Mouse (Mus musculus): ENCODE results near the gene Fndc3b. TPM values are rescaled to one million over a fixed set of nuclear protein-coding genes. Genes with fewer than 3 reads are reported as not detected.

Gene Fndc3b
- polyA plus RNA-seq, 2 experiments: 4.2 to 5.5 TPM

DNA sequence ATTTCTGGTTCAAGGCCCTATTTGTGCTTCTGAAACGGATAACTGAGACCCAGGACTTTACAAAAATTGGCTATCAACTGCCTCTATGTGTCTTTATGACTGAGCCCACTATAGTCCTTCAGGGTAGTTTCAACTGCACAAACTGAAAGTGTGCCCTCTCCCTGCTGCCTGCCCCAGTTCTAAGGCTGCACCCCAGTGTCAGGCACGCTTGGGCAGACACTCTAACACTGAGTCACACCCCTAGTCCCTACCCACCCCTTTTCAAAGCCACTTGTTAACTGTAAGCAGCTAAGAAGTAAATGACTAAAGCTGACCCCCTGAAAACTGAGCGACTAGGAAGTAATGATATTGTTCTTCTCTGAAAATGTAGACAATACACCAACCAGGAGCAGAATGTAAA lies 176.9 kb downstream of the Fndc3b start:
- no peak for TF ChIP-seq EP300 (IDR thresholded peaks at IDR 0.05; ENCODE audit: low read depth)
- no peak for TF ChIP-seq CTCF (IDR thresholded peaks at IDR 0.05; ENCODE audit: low read depth)
- no peaks in the 10 kb centered on the region for H3K4me1 ChIP-seq (replicated peaks; ENCODE audit: control insufficient read depth in 2 of 2, insufficient read depth in 2 of 2, low read length in 1 of 2)
- H3K27ac ChIP-seq: no peak overlapping the region
- H3K9me3 ChIP-seq (ENCODE audit: control insufficient read depth, low read length): no peaks in the 10 kb centered on the region
- H3K9ac ChIP-seq (replicated peaks): no peak overlapping the region
- no peak overlapping the region for H3K4me2 ChIP-seq (ENCODE audit: low read depth)
- no peaks in the 10 kb centered on the region for H3K27me3 ChIP-seq (ENCODE audit: control insufficient read depth, insufficient read depth, low read length)
- no peaks in the 10 kb centered on the region for H3K36me3 ChIP-seq (replicated peaks; ENCODE audit: control insufficient read depth, insufficient read depth, low read depth)
- DNase-seq (ENCODE audit: low read depth in 3 of 3, low spot score in 3 of 3) (no peak), ATAC-seq (ENCODE audit: insufficient read depth) (no peak)
- WGBS (ENCODE audit: insufficient replicate concordance): 55% methylated on average over 3 of the region's 3 CpGs
- H3K4me3 ChIP-seq (ENCODE audit: insufficient read depth in 1 of 2, low read depth in 2 of 2, low read length in 2 of 2): no peak overlapping the region

DNA sequence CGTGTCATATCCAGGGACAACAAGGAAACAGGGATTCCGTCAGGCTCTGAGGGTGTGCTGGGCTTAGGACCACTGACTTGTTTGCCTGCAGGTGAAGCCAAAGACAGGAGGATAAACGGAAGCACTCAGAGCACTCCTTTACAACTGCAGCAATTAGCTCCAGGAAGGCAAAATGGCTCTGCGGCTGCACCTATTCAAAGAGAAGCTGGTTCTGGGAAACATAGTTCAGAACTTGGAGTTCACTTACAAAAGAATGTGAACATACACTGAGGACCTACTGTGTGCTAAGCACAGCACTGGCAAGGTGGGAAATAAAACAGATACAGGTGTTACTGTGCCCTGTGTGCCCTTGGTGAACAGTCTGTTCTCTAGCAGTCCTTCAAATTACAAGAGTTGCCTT lies 177.4 kb downstream of the Fndc3b start:
- DNase-seq (ENCODE audit: low read depth in 3 of 3, low spot score in 3 of 3) (no peak), ATAC-seq (ENCODE audit: insufficient read depth) (no peak)
- Histone ChIP-seq H3K4me3 (ENCODE audit: insufficient read depth in 1 of 2, low read depth in 2 of 2, low read length in 2 of 2) (no peak overlapping the region), H3K27ac (no peak overlapping the region), H3K4me2 (ENCODE audit: low read depth) (no peak overlapping the region), H3K4me1 (replicated peaks; ENCODE audit: control insufficient read depth in 2 of 2, insufficient read depth in 2 of 2, low read length in 1 of 2) (no peaks in the 10 kb centered on the region), H3K36me3 (replicated peaks; ENCODE audit: control insufficient read depth, insufficient read depth, low read depth) (no peaks in the 10 kb centered on the region), H3K9me3 (ENCODE audit: control insufficient read depth, low read length) (no peaks in the 10 kb centered on the region), H3K9ac (replicated peaks) (no peak overlapping the region), H3K27me3 (ENCODE audit: control insufficient read depth, insufficient read depth, low read length) (no peaks in the 10 kb centered on the region)
- WGBS (ENCODE audit: insufficient replicate concordance): 71% methylated on average over 4 of the region's 4 CpGs
- TF ChIP-seq CTCF (IDR thresholded peaks at IDR 0.05; ENCODE audit: low read depth) (no peak), EP300 (IDR thresholded peaks at IDR 0.05; ENCODE audit: low read depth) (no peak)

DNA sequence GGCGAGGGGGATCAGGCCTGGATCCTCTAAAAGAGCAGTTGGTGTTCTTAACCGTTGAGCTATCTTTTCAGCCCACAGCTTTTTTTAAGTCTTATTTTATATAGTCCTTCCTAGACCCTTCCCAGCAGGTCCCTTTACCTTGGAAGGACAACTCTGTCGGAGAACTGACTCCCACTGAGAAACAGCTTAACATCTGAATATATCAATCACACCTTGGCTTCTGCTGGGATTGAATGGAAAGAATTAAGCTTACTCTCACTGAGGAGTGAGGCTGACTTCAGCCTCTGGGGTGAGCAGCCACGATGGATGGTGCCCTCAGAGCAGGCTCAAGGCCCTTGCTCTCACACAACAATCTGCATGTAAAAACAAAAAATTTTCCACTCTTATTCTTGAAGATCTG lies 179.1 kb downstream of the Fndc3b start:
- Histone ChIP-seq H3K4me3 (ENCODE audit: insufficient read depth in 1 of 2, low read depth in 2 of 2, low read length in 2 of 2) (no peak overlapping the region), H3K9ac (replicated peaks) (no peak overlapping the region), H3K27ac (no peak overlapping the region), H3K4me1 (replicated peaks; ENCODE audit: control insufficient read depth in 2 of 2, insufficient read depth in 2 of 2, low read length in 1 of 2) (no peaks in the 10 kb centered on the region), H3K36me3 (replicated peaks; ENCODE audit: control insufficient read depth, insufficient read depth, low read depth) (no peaks in the 10 kb centered on the region), H3K4me2 (ENCODE audit: low read depth) (no peak overlapping the region), H3K27me3 (ENCODE audit: control insufficient read depth, insufficient read depth, low read length) (no peaks in the 10 kb centered on the region), H3K9me3 (ENCODE audit: control insufficient read depth, low read length) (no peaks in the 10 kb centered on the region)
- 52% methylated on average over 4 of the region's 4 CpGs for WGBS (ENCODE audit: insufficient replicate concordance)
- TF ChIP-seq EP300 (IDR thresholded peaks at IDR 0.05; ENCODE audit: low read depth) (no peak), CTCF (IDR thresholded peaks at IDR 0.05; ENCODE audit: low read depth) (no peak)
- ATAC-seq (ENCODE audit: insufficient read depth): no peak
- DNase-seq (ENCODE audit: low read depth in 3 of 3, low spot score in 3 of 3): no peak

DNA sequence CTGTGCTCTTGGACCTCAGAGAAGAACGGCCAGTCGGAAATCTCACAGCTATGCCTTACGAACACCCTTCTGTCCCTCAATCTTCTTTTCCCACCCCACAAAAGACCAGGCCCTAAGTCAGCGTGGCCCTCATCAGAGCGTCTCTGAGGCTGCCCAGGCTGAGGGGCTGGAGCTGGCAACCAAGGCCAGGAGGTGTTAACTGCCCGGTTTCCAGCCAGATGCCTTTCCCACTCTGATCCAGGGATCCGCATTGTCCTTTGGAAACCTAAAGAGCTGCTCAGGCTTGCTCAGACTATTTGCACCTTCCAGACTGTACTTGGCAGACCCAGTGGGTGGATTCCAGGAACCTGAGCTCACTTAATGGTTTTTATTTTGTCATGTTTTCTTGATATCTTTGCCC lies 180.7 kb downstream of the Fndc3b start:
- Histone ChIP-seq H3K4me2 (ENCODE audit: low read depth) (no peak overlapping the region), H3K4me3 (ENCODE audit: insufficient read depth in 1 of 2, low read depth in 2 of 2, low read length in 2 of 2) (no peak overlapping the region), H3K9ac (replicated peaks) (no peak overlapping the region), H3K27me3 (ENCODE audit: control insufficient read depth, insufficient read depth, low read length) (no peaks in the 10 kb centered on the region), H3K9me3 (ENCODE audit: control insufficient read depth, low read length) (no peaks in the 10 kb centered on the region), H3K27ac (no peak overlapping the region), H3K4me1 (replicated peaks; ENCODE audit: control insufficient read depth in 2 of 2, insufficient read depth in 2 of 2, low read length in 1 of 2) (no peaks in the 10 kb centered on the region), H3K36me3 (replicated peaks; ENCODE audit: control insufficient read depth, insufficient read depth, low read depth) (no peaks in the 10 kb centered on the region)
- ATAC-seq (ENCODE audit: insufficient read depth): no peak
- no peak for DNase-seq (ENCODE audit: low read depth in 3 of 3, low spot score in 3 of 3)
- WGBS (ENCODE audit: insufficient replicate concordance): 76% methylated on average over 7 of the region's 7 CpGs
- TF ChIP-seq EP300 (IDR thresholded peaks at IDR 0.05; ENCODE audit: low read depth): no peak
- TF ChIP-seq CTCF (IDR thresholded peaks at IDR 0.05; ENCODE audit: low read depth): no peak

DNA sequence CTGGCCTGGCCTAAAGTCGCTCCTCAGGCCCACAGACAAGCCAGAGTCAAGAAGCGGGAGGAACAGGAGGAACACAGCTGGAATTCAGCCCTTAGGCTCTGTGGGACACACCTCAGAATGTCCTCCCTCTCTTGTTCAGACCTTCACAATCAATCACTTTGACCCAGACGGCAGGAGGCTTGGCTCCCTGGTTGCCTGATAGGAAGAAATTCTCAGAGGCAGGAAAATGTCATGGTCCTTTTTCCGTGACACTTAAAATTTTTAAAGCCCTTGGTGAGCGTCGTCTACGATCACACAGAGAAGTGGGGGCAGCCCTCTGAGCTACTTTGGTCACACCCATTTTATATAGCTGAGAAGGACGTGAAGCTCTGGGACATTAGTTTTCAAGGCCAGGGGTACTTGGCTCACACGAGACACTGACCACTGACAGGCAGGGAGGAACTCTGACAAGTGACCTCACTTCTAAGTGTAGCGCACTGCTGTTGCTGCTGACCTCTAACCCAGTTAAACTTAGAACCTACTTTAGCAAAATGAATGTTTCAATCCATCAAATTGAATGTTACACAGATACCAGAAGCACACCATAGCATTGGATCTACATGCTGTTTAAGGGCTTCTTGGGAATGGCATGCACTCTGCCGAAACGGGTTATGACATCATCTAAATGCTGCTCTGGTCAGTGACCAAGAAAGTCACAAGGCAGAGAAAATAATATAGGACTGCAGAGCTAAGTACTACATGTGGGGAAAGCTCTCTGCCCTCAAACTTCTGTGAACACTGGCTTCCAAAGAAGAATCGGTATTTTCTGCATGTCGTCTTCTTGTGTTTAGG lies 181.7 kb downstream of the Fndc3b start:
- H3K27ac ChIP-seq: no peak overlapping the region
- 69% methylated on average over 14 of the region's 14 CpGs for WGBS (ENCODE audit: insufficient replicate concordance)
- H3K9ac ChIP-seq (replicated peaks): no peak overlapping the region
- DNase-seq (ENCODE audit: low read depth in 3 of 3, low spot score in 3 of 3): no peak
- no peaks in the 10 kb centered on the region for H3K36me3 ChIP-seq (replicated peaks; ENCODE audit: control insufficient read depth, insufficient read depth, low read depth)
- no peaks in the 10 kb centered on the region for H3K27me3 ChIP-seq (ENCODE audit: control insufficient read depth, insufficient read depth, low read length)
- no peaks in the 10 kb centered on the region for H3K9me3 ChIP-seq (ENCODE audit: control insufficient read depth, low read length)
- H3K4me1 ChIP-seq (replicated peaks; ENCODE audit: control insufficient read depth in 2 of 2, insufficient read depth in 2 of 2, low read length in 1 of 2): no peaks in the 10 kb centered on the region
- ATAC-seq (ENCODE audit: insufficient read depth): no peak
- H3K4me3 ChIP-seq (ENCODE audit: insufficient read depth in 1 of 2, low read depth in 2 of 2, low read length in 2 of 2): no peak overlapping the region
- H3K4me2 ChIP-seq (ENCODE audit: low read depth): no peak overlapping the region
- TF ChIP-seq EP300 (IDR thresholded peaks at IDR 0.05; ENCODE audit: low read depth) (no peak), CTCF (IDR thresholded peaks at IDR 0.05; ENCODE audit: low read depth) (no peak)

Data from liver, embryonic 14.5 days (tissue).